Mouse (Mus musculus) CH12.LX (cell line): ENCODE measurements around the gene Cyp11a1. TPM values are rescaled to one million over a fixed set of nuclear protein-coding genes. Genes with fewer than 3 reads are reported as not detected.

ENCODE experiments used
- DNase-seq: peaks from one replicate; pipeline ENCODE4 v3.0.0-alpha.2; 2013; ENCODE audit errors: extremely low read depth
- H3K27ac ChIP-seq: 2 replicates; pipeline ENCODE4 v1.5.1; 2012; ENCODE audit warnings: low read depth, mild to moderate bottlenecking, control low read depth, moderate library complexity; ENCODE audit not compliant: insufficient read depth
- H3K27me3 ChIP-seq: replicated peaks from 2 replicates; pipeline ENCODE3; 2012; ENCODE audit warnings: inconsistent platforms
- H3K36me3 ChIP-seq, 2 experiments: replicated peaks in 1 of 2; 2 replicates each; pipeline versions ENCODE3 to v1.6.1; 2012; ENCODE audit warnings: inconsistent platforms in 1 of 2, low read length in 1 of 2, mild to moderate bottlenecking in 1 of 2, mixed read lengths in 1 of 2, moderate library complexity in 1 of 2; ENCODE audit not compliant: control insufficient read depth in 1 of 2, insufficient read depth in 1 of 2
- H3K4me1 ChIP-seq, 2 experiments: 2 replicates each; pipeline ENCODE4 v1.6.1; 2012; ENCODE audit warnings: inconsistent platforms in 1 of 2, moderate library complexity in 1 of 2; ENCODE audit not compliant: insufficient read depth in 2 of 2, control insufficient read depth in 1 of 2
- H3K4me2 ChIP-seq: 2 replicates; pipeline ENCODE4 v1.6.1; 2012; ENCODE audit warnings: low read depth, mild to moderate bottlenecking, control low read depth; ENCODE audit not compliant: poor library complexity, insufficient read depth, severe bottlenecking
- H3K4me3 ChIP-seq, 3 experiments: fragments of 150-350 bp in 1 of 3; sonication (generic) in 1 of 3; replicated peaks in 1 of 3; 2 replicates each; pipeline versions ENCODE3 to v1.5.1; 2011 to 2012; ENCODE audit warnings: low read depth in 2 of 3, low read length in 2 of 3, mild to moderate bottlenecking in 2 of 3, moderate library complexity in 2 of 3, control low read depth in 1 of 3, improper control_type of control experiment in 1 of 3, inconsistent platforms in 1 of 3, mixed read lengths in 1 of 3; ENCODE audit not compliant: poor library complexity in 1 of 3
- H3K79me2 ChIP-seq: replicated peaks from 2 replicates; pipeline ENCODE4 v1.6.1; 2012; ENCODE audit warnings: mild to moderate bottlenecking, moderate library complexity; ENCODE audit not compliant: control insufficient read depth, poor library complexity, insufficient read depth, severe bottlenecking; ENCODE audit errors: extremely low read depth
- H3K9ac ChIP-seq: 2 replicates; pipeline ENCODE4 v1.6.1; 2012; ENCODE audit warnings: low read depth, mild to moderate bottlenecking, control low read depth, moderate library complexity; ENCODE audit not compliant: insufficient read depth
- H3K9me3 ChIP-seq: replicated peaks from 2 replicates; pipeline ENCODE3; 2012; ENCODE audit warnings: low read length, inconsistent platforms, mixed read lengths
- CHD2 ChIP-seq: IDR thresholded peaks from 2 replicates; pipeline ENCODE4 v1.6.1; 2011; ENCODE audit warnings: low read length, improper control_type of control experiment
- ELF1 ChIP-seq: IDR thresholded peaks from 2 replicates; pipeline ENCODE4 v1.6.1; 2014; ENCODE audit warnings: low read depth, mild to moderate bottlenecking, inconsistent platforms, low read length, improper control_type of control experiment
- EP300 ChIP-seq: IDR thresholded peaks from 2 replicates; pipeline ENCODE4 v1.6.1; 2011; ENCODE audit warnings: low read length, improper control_type of control experiment
- ETS1 ChIP-seq: conservative IDR thresholded peaks from 2 replicates; pipeline ENCODE4 v1.6.1; 2012; ENCODE audit warnings: low read depth, mild to moderate bottlenecking, inconsistent platforms, low read length, improper control_type of control experiment, moderate library complexity
- GABPA ChIP-seq: IDR thresholded peaks from 2 replicates; pipeline ENCODE4 v1.6.1; 2012; ENCODE audit warnings: low read depth, low read length, improper control_type of control experiment, inconsistent platforms; ENCODE audit not compliant: insufficient replicate concordance
- HCFC1 ChIP-seq: IDR thresholded peaks from 2 replicates; pipeline ENCODE4 v1.6.1; 2012; ENCODE audit warnings: low read depth, mild to moderate bottlenecking, inconsistent platforms, low read length, improper control_type of control experiment
- IRF4 ChIP-seq: IDR thresholded peaks from 2 replicates; pipeline ENCODE4 v1.6.1; 2014; ENCODE audit warnings: low read depth, mild to moderate bottlenecking, inconsistent platforms, low read length, improper control_type of control experiment
- JUND ChIP-seq: conservative IDR thresholded peaks from 2 replicates; pipeline ENCODE4 v1.6.1; 2011; ENCODE audit warnings: low read depth, low read length, improper control_type of control experiment
- MAFK ChIP-seq: IDR thresholded peaks from 2 replicates; pipeline ENCODE4 v1.6.1; 2011; ENCODE audit warnings: low read length, improper control_type of control experiment; ENCODE audit not compliant: insufficient replicate concordance
- MAX ChIP-seq: IDR thresholded peaks from 2 replicates; pipeline ENCODE4 v1.6.1; 2011; ENCODE audit warnings: low read length, improper control_type of control experiment
- MAZ ChIP-seq: IDR thresholded peaks from 2 replicates; pipeline ENCODE4 v1.6.1; 2012; ENCODE audit warnings: low read depth, mild to moderate bottlenecking, inconsistent platforms, low read length, improper control_type of control experiment, moderate library complexity
- MXI1 ChIP-seq: IDR thresholded peaks from 2 replicates; pipeline ENCODE4 v1.6.1; 2011; ENCODE audit warnings: mild to moderate bottlenecking, low read depth, low read length, improper control_type of control experiment
- NELFE ChIP-seq: IDR thresholded peaks from 2 replicates; pipeline ENCODE4 v1.6.1; 2011; ENCODE audit warnings: low read depth, low read length, improper control_type of control experiment
- RAD21 ChIP-seq: IDR thresholded peaks from 2 replicates; pipeline ENCODE4 v1.6.1; 2011; ENCODE audit warnings: low read depth, mild to moderate bottlenecking, low read length, improper control_type of control experiment, moderate library complexity
- SIN3A ChIP-seq: IDR thresholded peaks from 2 replicates; pipeline ENCODE4 v1.6.1; 2012; ENCODE audit warnings: low read length, improper control_type of control experiment, inconsistent platforms
- SMC3 ChIP-seq: IDR thresholded peaks from 2 replicates; pipeline ENCODE4 v1.6.1; 2011; ENCODE audit warnings: low read depth, low read length, improper control_type of control experiment
- ZC3H11A ChIP-seq: IDR thresholded peaks from 2 replicates; pipeline ENCODE4 v1.6.1; 2012; ENCODE audit warnings: low read depth, mild to moderate bottlenecking, inconsistent platforms, low read length, improper control_type of control experiment
- ZKSCAN1 ChIP-seq: IDR thresholded peaks from 2 replicates; pipeline ENCODE4 v1.6.1; 2012; ENCODE audit warnings: low read depth, inconsistent platforms, low read length, improper control_type of control experiment, borderline replicate concordance
- ZMIZ1 ChIP-seq: IDR thresholded peaks from 2 replicates; pipeline ENCODE4 v1.6.1; 2012; ENCODE audit warnings: low read depth, mild to moderate bottlenecking, inconsistent platforms, low read length, improper control_type of control experiment
- ZNF384 ChIP-seq: IDR thresholded peaks from 2 replicates; pipeline ENCODE4 v1.6.1; 2012; ENCODE audit warnings: low read depth, low read length, improper control_type of control experiment, inconsistent platforms
- dilution Hi-C: fragments of 300-500 bp; cut with MboI; formaldehyde crosslinking; loops from 2 replicates; pipeline ENCODE4 v1.14.3; 2020; ENCODE audit warnings: low sequenced_read_pairs; ENCODE audit not compliant: extremely low pct_unique_long_range_greater_than_20kb, extremely low pct_ligation_motif_present
- in situ Hi-C: fragments of 300-500 bp; cut with MboI; formaldehyde crosslinking; loops from 3 replicates; pipeline ENCODE4 v1.14.3; 2019; ENCODE audit warnings: low sequenced_read_pairs, low pct_ligation_motif_present, low pct_unique_long_range_greater_than_20kb, mixed read lengths
- polyA plus RNA-seq: library from polyadenylated mRNA; unstranded; fragments of >175 nt; gene quantifications from 2 replicates; pipeline ENCODE4 v1.2.1, GENCODE M21; 2012; ENCODE audit warnings: low read depth; ENCODE audit not compliant: insufficient read length
- total RNA-seq, 2 experiments: library from RNA; depleted of rRNA; stranded (reverse); fragments of 300-350 nt in 1 of 2; fragments of >200 nt in 1 of 2; gene quantifications; 2 replicates each; pipeline ENCODE4 v1.2.3; 2012 to 2014

Cyp11a1 gene
- total and polyA plus RNA-seq, 3 experiments, result 2.6 to 12.8 (median 9.0) TPM

DNA sequence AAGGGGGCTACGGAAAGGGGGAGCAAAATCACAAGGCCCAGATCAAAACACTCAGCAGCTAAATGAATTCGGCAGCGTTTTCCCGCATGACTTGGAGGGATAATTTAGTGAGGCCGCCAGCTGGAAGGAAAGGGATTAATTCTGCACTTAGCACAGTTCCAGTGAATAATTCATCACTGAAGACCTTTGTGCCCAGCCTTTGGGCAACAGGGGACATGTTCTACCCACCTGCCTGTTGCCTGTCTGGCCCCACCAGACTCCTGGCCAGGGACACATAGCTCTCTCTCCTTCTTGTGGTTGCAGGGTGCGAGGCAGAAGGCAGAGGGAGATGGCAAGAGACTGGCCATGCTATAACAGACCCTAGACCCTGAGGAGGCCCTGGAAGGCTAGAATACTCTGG lies 59.3 kb downstream of the Cyp11a1 start:
- peaks cover 59% of the 10 kb centered on the region for H3K27me3 ChIP-seq
- no peaks in the 10 kb centered on the region for H3K36me3 ChIP-seq
- no peaks in the 10 kb centered on the region for H3K79me2 ChIP-seq
- in situ Hi-C loops, result no loop called here
- H3K27ac ChIP-seq, result no peak overlapping the region
- no peak overlapping the region for H3K9ac ChIP-seq
- no peaks in the 10 kb centered on the region for H3K9me3 ChIP-seq
- dilution Hi-C loops, result no loop called here
- H3K4me1 ChIP-seq, result no peaks in the 10 kb centered on the region; a peak in 1 of 4 replicates
- no peak overlapping the region for H3K4me3 ChIP-seq
- H3K4me2 ChIP-seq, result no peak overlapping the region
- TF ChIP-seq ZKSCAN1 (no peak), RAD21 (no peak), ETS1 (no peak), JUND (no peak), ZC3H11A (no peak), MAFK (no peak), CHD2 (no peak), GABPA (no peak), HCFC1 (no peak), SMC3 (no peak), NELFE (no peak), ZNF384 (no peak), MAZ (no peak), EP300 (no peak), MAX (no peak), IRF4 (no peak), ZMIZ1 (no peak), ELF1 (no peak), MXI1 (no peak)
- no peak for DNase-seq

GRCm38 (mm10) chr9:58065977-58066730 lies 59.9 kb downstream of the Cyp11a1 start:
- dilution Hi-C loops, result no loop called here

More at GRCm38 (mm10) chr9:58065977-58066730, 59.9 kb downstream of the Cyp11a1 start:
- TF ChIP-seq RAD21, result peak; percentile 12; the same call in 1 of the 2 replicates
- TF ChIP-seq SIN3A, result no peak
- H3K79me2 ChIP-seq, result no peaks in the 10 kb centered on the region
- H3K4me3 ChIP-seq, result no peak overlapping the region
- H3K9ac ChIP-seq, result no peak overlapping the region
- no peaks in the 10 kb centered on the region; a peak in 1 of 4 replicates for H3K4me1 ChIP-seq
- no peaks in the 10 kb centered on the region for H3K9me3 ChIP-seq
- no peak for DNase-seq
- no peak overlapping the region for H3K27ac ChIP-seq
- H3K27me3 ChIP-seq, result peaks cover 55% of the 10 kb centered on the region
- in situ Hi-C loops, result no loop called here
- H3K4me2 ChIP-seq, result no peak overlapping the region
- no peaks in the 10 kb centered on the region for H3K36me3 ChIP-seq
